Mouse (Mus musculus): Measurements from ENCODE around the gene Fzd1. TPM values are rescaled to one million over a fixed set of nuclear protein-coding genes. Genes with fewer than 3 reads are reported as not detected.

Fzd1 gene
- polyA plus RNA-seq, 1 experiment from 2014 or later = 16.0 TPM

- no peak overlapping the region for H3K4me3 ChIP-seq
- no peak overlapping the region for H3K4me2 ChIP-seq
- no peak overlapping the region for H3K27ac ChIP-seq (replicated peaks)
- H3K9me3 ChIP-seq = no peaks in the 10 kb centered on the region
- no peaks in the 10 kb centered on the region for H3K27me3 ChIP-seq (replicated peaks)
- no peak for ATAC-seq (ENCODE audit: extremely low read depth, insufficient number of reproducible peaks, low FRiP score, low TSS enrichment)
- H3K4me1 ChIP-seq = peaks cover 26% of the 10 kb centered on the region
- 83% methylated on average over 5 of the region's 5 CpGs for WGBS
- no peak overlapping the region for H3K9ac ChIP-seq
- H3K36me3 ChIP-seq = peaks cover 17% of the 10 kb centered on the region
Observed at GRCm38 (mm10) chr5:4753161-4753560, 4.7 kb downstream of the Fzd1 start.

GRCm38 (mm10) chr5:4742722-4743121 lies 15.1 kb downstream of the Fzd1 start:
- no peaks in the 10 kb centered on the region for H3K27me3 ChIP-seq (replicated peaks)
- no peak overlapping the region for H3K9ac ChIP-seq
- H3K27ac ChIP-seq (replicated peaks) = no peak overlapping the region
- 82% methylated on average over 4 of the region's 4 CpGs for WGBS
- no peak for ATAC-seq (ENCODE audit: extremely low read depth, insufficient number of reproducible peaks, low FRiP score, low TSS enrichment)
- no peaks in the 10 kb centered on the region for H3K36me3 ChIP-seq
- no peaks in the 10 kb centered on the region for H3K9me3 ChIP-seq
- no peak overlapping the region for H3K4me2 ChIP-seq
- peaks cover 4% of the 10 kb centered on the region; the same call in 1 of the 2 replicates for H3K4me1 ChIP-seq
- H3K4me3 ChIP-seq = no peak overlapping the region

DNA sequence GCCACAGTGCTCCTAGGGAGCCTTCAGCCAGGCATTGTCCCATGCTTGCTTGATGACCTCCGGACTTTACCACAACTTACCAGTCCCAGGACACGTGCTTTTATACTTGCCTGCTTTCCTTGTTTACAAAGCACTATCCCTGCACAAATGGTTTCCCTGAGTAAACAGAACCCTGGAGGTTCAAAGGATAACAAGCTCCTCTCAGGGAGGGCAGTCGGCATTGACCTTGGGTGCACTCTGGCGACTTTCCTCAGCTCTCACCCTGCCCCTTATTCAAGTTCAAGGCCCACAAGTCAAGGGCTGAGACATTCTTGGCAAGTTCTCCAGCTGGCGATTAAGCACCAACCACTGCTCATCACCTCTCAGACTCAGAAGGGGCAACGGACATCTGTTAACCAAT lies 20.8 kb downstream of the Fzd1 start:
- no peak for ATAC-seq (ENCODE audit: extremely low read depth, insufficient number of reproducible peaks, low FRiP score, low TSS enrichment)
- peaks cover 18% of the 10 kb centered on the region for H3K4me1 ChIP-seq
- H3K4me3 ChIP-seq = no peak overlapping the region
- H3K4me2 ChIP-seq = no peak overlapping the region
- 29% methylated on average over 6 of the region's 6 CpGs for WGBS
- H3K9me3 ChIP-seq = no peaks in the 10 kb centered on the region
- H3K9ac ChIP-seq = no peak overlapping the region
- no peaks in the 10 kb centered on the region for H3K36me3 ChIP-seq
- H3K27ac ChIP-seq (replicated peaks) = no peak overlapping the region
- H3K27me3 ChIP-seq (replicated peaks) = no peaks in the 10 kb centered on the region

DNA sequence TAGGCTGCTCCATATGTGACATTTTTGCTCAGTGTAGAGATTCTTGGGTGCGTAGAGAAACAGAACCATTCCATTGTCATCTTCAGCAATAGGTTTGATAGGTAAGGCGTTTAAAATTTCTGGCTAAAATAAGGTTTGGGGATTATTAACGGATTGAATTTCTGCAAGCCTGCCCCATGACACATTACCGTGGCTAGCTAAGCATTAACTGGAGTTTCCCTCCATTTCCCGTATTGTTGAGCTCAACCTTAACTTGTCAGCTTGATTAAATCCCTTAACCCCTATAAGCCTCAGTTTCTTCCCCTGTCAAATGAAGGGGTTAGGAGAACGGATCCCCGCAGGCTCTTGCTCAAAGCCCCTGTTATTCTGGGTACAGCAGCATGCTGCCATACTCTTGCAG lies 22.4 kb downstream of the Fzd1 start:
- H3K27ac ChIP-seq (replicated peaks) = no peak overlapping the region
- no peak overlapping the region for H3K4me3 ChIP-seq
- WGBS = 73% methylated on average over 7 of the region's 7 CpGs
- no peaks in the 10 kb centered on the region for H3K9me3 ChIP-seq
- H3K4me2 ChIP-seq = no peak overlapping the region
- peaks cover 18% of the 10 kb centered on the region for H3K4me1 ChIP-seq
- no peaks in the 10 kb centered on the region for H3K27me3 ChIP-seq (replicated peaks)
- H3K9ac ChIP-seq = no peak overlapping the region
- no peak for ATAC-seq (ENCODE audit: extremely low read depth, insufficient number of reproducible peaks, low FRiP score, low TSS enrichment)
- no peaks in the 10 kb centered on the region for H3K36me3 ChIP-seq

DNA sequence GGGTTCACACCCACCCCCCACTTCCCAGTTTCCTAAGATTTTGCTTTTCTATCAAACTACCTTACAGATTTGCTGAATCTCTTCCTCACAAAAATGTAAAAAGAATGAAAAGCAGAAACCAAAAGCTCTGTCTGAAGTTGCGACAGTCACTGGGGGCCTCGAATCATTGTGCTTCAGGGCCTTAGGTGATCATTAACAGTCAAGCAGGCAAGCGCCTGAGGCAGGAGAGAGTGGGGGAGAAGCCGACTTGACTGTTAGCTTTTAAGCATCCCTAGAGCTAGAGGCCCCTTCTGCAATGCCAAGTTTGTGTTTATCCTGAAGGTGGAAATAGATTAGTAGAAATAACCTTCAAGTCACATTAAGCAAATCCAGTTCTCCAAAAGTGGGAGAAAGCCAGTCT lies 24.6 kb downstream of the Fzd1 start:
- Histone ChIP-seq H3K4me2 (no peak overlapping the region), H3K27ac (replicated peaks) (no peak overlapping the region), H3K36me3 (no peaks in the 10 kb centered on the region), H3K27me3 (replicated peaks) (no peaks in the 10 kb centered on the region), H3K9ac (no peak overlapping the region), H3K4me3 (no peak overlapping the region), H3K9me3 (no peaks in the 10 kb centered on the region), H3K4me1 (peaks cover 18% of the 10 kb centered on the region)
- WGBS = 67% methylated on average over 4 of the region's 4 CpGs
- ATAC-seq (ENCODE audit: extremely low read depth, insufficient number of reproducible peaks, low FRiP score, low TSS enrichment) = no peak

DNA sequence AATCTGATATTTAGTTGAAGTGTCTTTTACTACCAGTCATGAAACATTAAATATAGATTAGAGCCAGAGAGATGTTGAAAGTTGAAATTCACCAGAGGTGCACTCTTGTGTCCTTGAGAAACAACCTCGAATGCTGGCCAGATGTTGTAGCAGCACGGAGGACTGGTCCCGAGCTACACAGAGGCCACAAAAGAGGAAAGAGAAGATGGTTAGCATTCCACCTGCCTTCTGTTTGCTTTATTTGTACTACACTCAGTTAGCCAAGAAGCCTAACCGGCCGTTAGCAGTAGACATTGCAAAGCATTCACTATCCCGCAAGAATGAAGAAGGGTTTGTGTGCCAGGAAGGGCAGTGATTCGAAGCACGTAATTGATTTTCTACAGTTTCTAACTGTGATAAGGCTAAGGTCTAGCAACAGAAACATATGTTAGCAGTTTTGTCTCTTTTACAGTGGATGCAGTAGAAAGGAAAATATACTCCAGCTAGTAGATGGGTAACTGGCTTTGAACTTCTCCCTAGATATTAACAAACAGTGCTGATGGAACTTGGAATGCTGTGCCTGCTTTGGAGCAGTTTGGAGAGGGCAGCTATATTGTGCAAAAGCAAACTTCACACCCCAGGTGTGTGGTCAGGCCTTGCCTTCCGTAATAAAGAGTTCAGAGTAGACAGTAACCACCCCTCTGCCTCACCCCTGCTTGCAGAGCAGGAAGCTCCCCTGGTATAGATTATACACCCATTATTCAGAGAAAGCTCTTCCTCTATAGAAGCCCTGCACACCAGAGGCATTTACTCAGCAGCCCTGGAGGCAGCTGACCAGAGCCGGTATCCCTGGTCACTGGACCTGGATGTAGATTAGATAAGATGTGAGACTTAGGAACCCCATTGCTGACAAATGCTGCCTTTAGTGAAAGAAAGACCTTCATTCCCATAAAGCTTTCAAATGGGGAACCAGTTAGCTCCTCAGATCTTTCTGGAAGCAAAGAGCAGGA lies 25.3 kb downstream of the Fzd1 start:
- H3K9ac ChIP-seq = no peak overlapping the region
- WGBS = 64% methylated on average over 10 of the region's 10 CpGs
- H3K27ac ChIP-seq (replicated peaks) = no peak overlapping the region
- H3K4me1 ChIP-seq = peaks cover 18% of the 10 kb centered on the region
- H3K27me3 ChIP-seq (replicated peaks) = no peaks in the 10 kb centered on the region
- H3K36me3 ChIP-seq = no peaks in the 10 kb centered on the region
- no peak overlapping the region for H3K4me3 ChIP-seq
- H3K9me3 ChIP-seq = no peaks in the 10 kb centered on the region
- H3K4me2 ChIP-seq = no peak overlapping the region
- no peak for ATAC-seq (ENCODE audit: extremely low read depth, insufficient number of reproducible peaks, low FRiP score, low TSS enrichment)

GRCm38 (mm10) chr5:4731743-4732215 lies 26.1 kb downstream of the Fzd1 start:
- H3K4me3 ChIP-seq = no peak overlapping the region
- no peak overlapping the region for H3K4me2 ChIP-seq
- H3K27me3 ChIP-seq (replicated peaks) = no peaks in the 10 kb centered on the region
- H3K4me1 ChIP-seq = peaks cover 18% of the 10 kb centered on the region
- no peak for ATAC-seq (ENCODE audit: extremely low read depth, insufficient number of reproducible peaks, low FRiP score, low TSS enrichment)
- no peak overlapping the region for H3K9ac ChIP-seq
- H3K27ac ChIP-seq (replicated peaks) = no peak overlapping the region
- WGBS = 74% methylated on average over 5 of the region's 5 CpGs
- H3K9me3 ChIP-seq = no peaks in the 10 kb centered on the region
- no peaks in the 10 kb centered on the region for H3K36me3 ChIP-seq

- no peak overlapping the region for H3K27ac ChIP-seq (replicated peaks)
- H3K9me3 ChIP-seq = no peaks in the 10 kb centered on the region
- no peak overlapping the region for H3K4me2 ChIP-seq
- no peaks in the 10 kb centered on the region for H3K36me3 ChIP-seq
- H3K27me3 ChIP-seq (replicated peaks) = no peaks in the 10 kb centered on the region
- WGBS = 78% methylated on average over 3 of the region's 3 CpGs
- H3K4me1 ChIP-seq = peaks cover 18% of the 10 kb centered on the region
- no peak overlapping the region for H3K4me3 ChIP-seq
- ATAC-seq (ENCODE audit: extremely low read depth, insufficient number of reproducible peaks, low FRiP score, low TSS enrichment) = no peak
- H3K9ac ChIP-seq = no peak overlapping the region
Observed at GRCm38 (mm10) chr5:4731064-4731463, 26.8 kb downstream of the Fzd1 start.

Small RNA genes lying within 50 kb of the gene (microRNA-seq; reads per million reads assigned to microRNA genes)
- gene Gm44483 = not detected
